Mouse (Mus musculus): Measurements from ENCODE around the gene Igf2.

DNA sequence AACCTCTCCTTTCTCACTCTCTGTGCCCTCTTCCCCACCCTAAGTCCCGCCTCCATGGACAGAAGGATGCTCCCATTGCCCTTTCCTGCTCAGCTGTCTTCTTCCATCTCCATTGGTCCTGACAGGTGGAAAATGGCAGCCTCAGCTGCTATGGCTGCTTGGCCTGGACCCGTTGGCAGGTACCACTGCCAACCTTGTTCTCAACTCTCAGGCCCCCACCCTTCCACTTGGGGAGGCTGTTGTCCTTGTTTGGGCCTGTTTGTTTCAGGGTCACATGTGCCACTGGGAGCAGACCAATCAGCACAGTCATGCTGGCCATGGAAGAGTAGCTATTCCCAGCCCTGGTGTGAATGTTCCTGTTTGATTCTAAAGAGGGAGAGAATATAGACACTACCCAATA lies 65.7 kb downstream of the Igf2 start:
- TF ChIP-seq CTCF (IDR thresholded peaks at IDR 0.05; ENCODE audit: low read depth, low read length) (no peak), POLR2AphosphoS5 (IDR thresholded peaks at IDR 0.05; ENCODE audit: insufficient replicate concordance, low read depth, low read length) (no peak), TAL1 (conservative IDR thresholded peaks at IDR 0.05; ENCODE audit: low read depth, low read length) (no peak), GATA1 (IDR thresholded peaks at IDR 0.05; ENCODE audit: borderline replicate concordance, low read length) (no peak), GATA2 (IDR thresholded peaks at IDR 0.05; ENCODE audit: borderline replicate concordance, low read depth, low read length) (no peak)

Data from G1E (cell line).